Mouse (Mus musculus) G1E (cell line): ENCODE results near the gene Hist2h2bb. TPM values are rescaled to one million over a fixed set of nuclear protein-coding genes. Genes with fewer than 3 reads are reported as not detected.
"Not testable (repeated sequence)": the region's sequence is repeated elsewhere in the genome, so short reads cannot be mapped to it uniquely, and the experiment has no call there.

Experiments
- ATAC-seq: 2 replicates; pipeline ENCODE4 v1.8.0; 2016; ENCODE audit warnings: mild to moderate bottlenecking; ENCODE audit not compliant: insufficient number of reproducible peaks, poor library complexity, low FRiP score, severe bottlenecking; ENCODE audit errors: extremely low read depth
- DNase-seq: peaks from one replicate; pipeline ENCODE4 v3.0.0; 2012; ENCODE audit warnings: low spot score
- H3K27me3 ChIP-seq: 2 replicates; pipeline ENCODE4 v1.6.1; 2012; ENCODE audit warnings: mild to moderate bottlenecking, low read length, inconsistent platforms; ENCODE audit not compliant: insufficient read depth
- H3K36me3 ChIP-seq: replicated peaks from 2 replicates; pipeline ENCODE3; 2012; ENCODE audit warnings: mild to moderate bottlenecking, inconsistent platforms
- H3K4me1 ChIP-seq: 2 replicates; pipeline ENCODE4 v1.6.1; 2012; ENCODE audit warnings: low read depth, low read length, inconsistent platforms, mixed read lengths; ENCODE audit not compliant: insufficient read depth
- H3K4me3 ChIP-seq: 2 replicates; pipeline ENCODE4 v1.5.1; 2012; ENCODE audit warnings: low read depth, mild to moderate bottlenecking, inconsistent platforms, low read length, moderate library complexity, mixed read lengths
- H3K9me3 ChIP-seq: replicated peaks from 2 replicates; pipeline ENCODE4 v1.6.1; 2012; ENCODE audit warnings: inconsistent platforms
- CTCF ChIP-seq: IDR thresholded peaks from 2 replicates; pipeline ENCODE4 v1.5.1; 2012; ENCODE audit warnings: low read depth, low read length, inconsistent platforms, mixed read lengths
- GATA1 ChIP-seq: IDR thresholded peaks from 2 replicates; pipeline ENCODE4 v1.6.1; 2012; ENCODE audit warnings: borderline replicate concordance, low read length, inconsistent platforms, mixed read lengths
- GATA2 ChIP-seq: IDR thresholded peaks from 2 replicates; pipeline ENCODE4 v1.6.1; 2012; ENCODE audit warnings: low read depth, low read length, inconsistent platforms, borderline replicate concordance
- POLR2AphosphoS5 ChIP-seq: IDR thresholded peaks from 2 replicates; pipeline ENCODE4 v1.6.1; 2012; ENCODE audit warnings: low read depth, low read length, inconsistent platforms; ENCODE audit not compliant: insufficient replicate concordance
- TAL1 ChIP-seq: conservative IDR thresholded peaks from 2 replicates; pipeline ENCODE4 v1.6.1; 2012; ENCODE audit warnings: low read depth, low read length, inconsistent platforms, mixed read lengths
- polyA plus RNA-seq: library from polyadenylated mRNA; stranded (reverse); fragments of >175 nt; gene quantifications from 2 replicates; pipeline ENCODE4 v1.2.3, GENCODE M21; 2012
- total RNA-seq, 2 experiments: library from RNA; stranded (forward) in 1 of 2; stranded (reverse) in 1 of 2; fragments of 200-1000 nt in 1 of 2; fragments of >200 nt in 1 of 2; fragmentation: Nextera tagmentation in 1 of 2; gene quantifications; 2 replicates each; pipeline ENCODE4 v1.2.3; 2014 to 2017

Gene Hist2h2bb
- 2,071 and 2,480 TPM in 2 replicates for total RNA-seq (2014; fragmentation: Nextera tagmentation)
- total RNA-seq (2017), result 8,098 and 8,372 TPM in 2 replicates
- 0.29 and 0.75 TPM in 2 replicates for polyA plus RNA-seq

GRCm38 (mm10) chr3:96269511-96270474 lies at the start of gene Hist2h2bb:
Gene Hist2h2bb (plus strand): TSS chr3:96269752.
- ATAC-seq (peak; percentile 79), DNase-seq (peak; percentile 86)
- H3K4me1 ChIP-seq, result peaks cover 33% of the 10 kb centered on the region
- H3K27me3 ChIP-seq, result no peaks in the 10 kb centered on the region
- H3K36me3 ChIP-seq, result no peaks in the 10 kb centered on the region
- TF ChIP-seq GATA1 (no peak), GATA2 (no peak), TAL1 (no peak), POLR2AphosphoS5 (peak; percentile 99), CTCF (no peak)
- peak within 1 kb of the TSS; percentile 72 for H3K4me3 ChIP-seq
- no peaks in the 10 kb centered on the region for H3K9me3 ChIP-seq

- not testable (repeated sequence) for ATAC-seq, H3K36me3 ChIP-seq, H3K27me3 ChIP-seq
- Histone ChIP-seq H3K9me3 (peaks cover 16% of the 10 kb centered on the region), H3K4me3 (peak overlapping the region; percentile 76), H3K4me1 (peaks cover 17% of the 10 kb centered on the region)
- DNase-seq, result peak; percentile 36
Observed at GRCm38 (mm10) chr3:96220131-96220764, 49.3 kb upstream of the Hist2h2bb start.

- DNase-seq (peak; percentile 89), ATAC-seq (peak; percentile 71)
- H3K36me3 ChIP-seq, result peaks cover 3% of the 10 kb centered on the region
- H3K4me1 ChIP-seq, result peaks cover 24% of the 10 kb centered on the region
- H3K27me3 ChIP-seq, result no peaks in the 10 kb centered on the region
- H3K9me3 ChIP-seq, result peaks cover 16% of the 10 kb centered on the region
- TF ChIP-seq GATA1 (no peak), POLR2AphosphoS5 (peak; percentile 85; the same call in 1 of the 2 replicates), GATA2 (no peak)
- H3K4me3 ChIP-seq, result peak within 1 kb of the TSS; percentile 76
Observed at GRCm38 (mm10) chr3:96220765-96221639, 48.5 kb upstream of the Hist2h2bb start, which contains the start of the genes Hist2h2ac and Hist2h2be. Gene Hist2h2ac (minus strand): TSS chr3:96220880. Gene Hist2h2be (plus strand): TSS chr3:96221119.

- H3K4me1 ChIP-seq, result peaks cover 26% of the 10 kb centered on the region
- TF ChIP-seq TAL1 (no peak), GATA1 (no peak), POLR2AphosphoS5 (no peak), GATA2 (no peak), CTCF (no peak)
- no peak for DNase-seq
- peaks cover 16% of the 10 kb centered on the region for H3K9me3 ChIP-seq
- no peak for ATAC-seq
- no peaks in the 10 kb centered on the region for H3K27me3 ChIP-seq
- H3K36me3 ChIP-seq, result peaks cover 3% of the 10 kb centered on the region
- H3K4me3 ChIP-seq, result no peak overlapping the region; the same call in 1 of the 2 replicates
Observed at GRCm38 (mm10) chr3:96221640-96222038, 47.9 kb upstream of the Hist2h2bb start.

GRCm38 (mm10) chr3:96222774-96223173 lies 46.8 kb upstream of the Hist2h2bb start:
- Histone ChIP-seq H3K9me3 (peaks cover 16% of the 10 kb centered on the region), H3K36me3 (peaks cover 3% of the 10 kb centered on the region), H3K4me3 (no peak overlapping the region), H3K4me1 (peaks cover 30% of the 10 kb centered on the region), H3K27me3 (no peaks in the 10 kb centered on the region)
- no peak for TF ChIP-seq POLR2AphosphoS5
- ATAC-seq, result no peak
- no peak for DNase-seq

DNA sequence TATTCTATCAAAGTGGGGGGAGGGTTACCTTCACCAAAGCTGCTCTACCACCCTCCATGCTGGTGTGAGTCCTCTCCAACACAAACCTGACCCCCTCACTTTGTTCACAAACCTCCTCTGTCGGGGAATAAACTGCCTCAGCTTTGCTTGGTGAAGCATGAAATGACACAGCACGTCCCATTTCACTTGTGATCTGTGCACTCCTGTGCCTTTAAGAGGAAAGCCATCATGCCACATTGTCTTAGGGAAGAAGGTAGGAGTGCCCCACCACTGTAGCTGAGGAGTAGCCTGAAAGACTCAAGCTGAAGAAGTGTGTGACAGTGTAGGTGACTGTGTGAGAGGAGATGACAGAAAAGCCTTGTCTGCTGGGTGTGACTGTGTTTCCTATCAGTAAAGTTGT lies 44.1 kb upstream of the Hist2h2bb start:
- Histone ChIP-seq H3K27me3 (no peaks in the 10 kb centered on the region), H3K4me1 (peaks cover 31% of the 10 kb centered on the region), H3K9me3 (peaks cover 16% of the 10 kb centered on the region), H3K4me3 (no peak overlapping the region; the same call in 1 of the 2 replicates), H3K36me3 (peaks cover 3% of the 10 kb centered on the region)
- TF ChIP-seq POLR2AphosphoS5 (no peak), CTCF (no peak)
- ATAC-seq (no peak), DNase-seq (no peak)
